Mouse (Mus musculus): Measurements from ENCODE around the gene Sstr3. TPM values are rescaled to one million over a fixed set of nuclear protein-coding genes. Genes with fewer than 3 reads are reported as not detected.

Gene Sstr3
- polyA plus RNA-seq, 1 experiment from 2014 or later = 0.64 TPM

GRCm38 (mm10) chr15:78548711-78549110, 4.2 kb upstream of the Sstr3 start:
- H3K9me3 ChIP-seq (ENCODE audit: control insufficient read depth, low read length) = peaks cover 24% of the 10 kb centered on the region
- no peak overlapping the region for H3K4me2 ChIP-seq (replicated peaks)
- H3K27ac ChIP-seq = no peak overlapping the region
- H3K9ac ChIP-seq = no peak overlapping the region
- no peaks in the 10 kb centered on the region for H3K27me3 ChIP-seq (ENCODE audit: control insufficient read depth, insufficient read depth, low read length)
- no peaks in the 10 kb centered on the region for H3K36me3 ChIP-seq (replicated peaks; ENCODE audit: control insufficient read depth, insufficient read depth)
- no peak overlapping the region for H3K4me3 ChIP-seq (replicated peaks; ENCODE audit: low read length)
- ATAC-seq (ENCODE audit: low FRiP score) = no peak
- peaks cover 19% of the 10 kb centered on the region for H3K4me1 ChIP-seq (replicated peaks; ENCODE audit: control insufficient read depth, insufficient read depth, low read length)
- no peak for DNase-seq (ENCODE audit: low spot score)
- 61% methylated on average over 8 of the region's 8 CpGs for WGBS

- H3K9ac ChIP-seq = no peak overlapping the region
Measured at GRCm38 (mm10) chr15:78548336-78548665, 3.8 kb upstream of the Sstr3 start.

GRCm38 (mm10) chr15:78547415-78548335, 3.2 kb upstream of the Sstr3 start:
- Histone ChIP-seq H3K4me2 (replicated peaks) (no peak overlapping the region), H3K4me1 (replicated peaks; ENCODE audit: control insufficient read depth, insufficient read depth, low read length) (peaks cover 19% of the 10 kb centered on the region), H3K27ac (no peak overlapping the region), H3K4me3 (replicated peaks; ENCODE audit: low read length) (no peak overlapping the region), H3K9ac (no peak overlapping the region), H3K27me3 (ENCODE audit: control insufficient read depth, insufficient read depth, low read length) (no peaks in the 10 kb centered on the region), H3K36me3 (replicated peaks; ENCODE audit: control insufficient read depth, insufficient read depth) (no peaks in the 10 kb centered on the region), H3K9me3 (ENCODE audit: control insufficient read depth, low read length) (peaks cover 18% of the 10 kb centered on the region)
- DNase-seq (ENCODE audit: low spot score) (no peak), ATAC-seq (ENCODE audit: low FRiP score) (no peak)
- 50% methylated on average over 5 of the region's 5 CpGs for WGBS

More at GRCm38 (mm10) chr15:78548336-78548665, 3.8 kb upstream of the Sstr3 start:
- Histone ChIP-seq H3K27me3 (ENCODE audit: control insufficient read depth, insufficient read depth, low read length) (no peaks in the 10 kb centered on the region), H3K36me3 (replicated peaks; ENCODE audit: control insufficient read depth, insufficient read depth) (no peaks in the 10 kb centered on the region), H3K4me1 (replicated peaks; ENCODE audit: control insufficient read depth, insufficient read depth, low read length) (peaks cover 19% of the 10 kb centered on the region), H3K4me3 (replicated peaks; ENCODE audit: low read length) (no peak overlapping the region), H3K9me3 (ENCODE audit: control insufficient read depth, low read length) (peaks cover 24% of the 10 kb centered on the region), H3K4me2 (replicated peaks) (no peak overlapping the region), H3K27ac (no peak overlapping the region)
- no peak for ATAC-seq (ENCODE audit: low FRiP score)
- WGBS = 14% methylated on average over 3 of the region's 3 CpGs
- DNase-seq (ENCODE audit: low spot score) = no peak

- Histone ChIP-seq H3K27me3 (ENCODE audit: control insufficient read depth, insufficient read depth, low read length) (no peaks in the 10 kb centered on the region), H3K4me2 (replicated peaks) (no peak overlapping the region), H3K27ac (no peak overlapping the region), H3K4me1 (replicated peaks; ENCODE audit: control insufficient read depth, insufficient read depth, low read length) (peaks cover 28% of the 10 kb centered on the region), H3K4me3 (replicated peaks; ENCODE audit: low read length) (no peak overlapping the region), H3K9ac (no peak overlapping the region), H3K9me3 (ENCODE audit: control insufficient read depth, low read length) (0 out of 2 replicates have a peak, but pooled peaks cover 6% of the 10 kb centered on the region), H3K36me3 (replicated peaks; ENCODE audit: control insufficient read depth, insufficient read depth) (no peaks in the 10 kb centered on the region)
- 86% methylated on average over 4 of the region's 4 CpGs for WGBS
- DNase-seq (ENCODE audit: low spot score) (no peak), ATAC-seq (ENCODE audit: low FRiP score) (no peak)
Measured at GRCm38 (mm10) chr15:78546060-78546459, 1.6 kb upstream of the Sstr3 start.

- H3K27ac ChIP-seq = no peak overlapping the region
- H3K4me1 ChIP-seq (replicated peaks; ENCODE audit: control insufficient read depth, insufficient read depth, low read length) = peaks cover 28% of the 10 kb centered on the region
- H3K4me2 ChIP-seq (replicated peaks) = peak overlapping the region; percentile 43; the same call in 1 of the 2 replicates
- no peaks in the 10 kb centered on the region for H3K9me3 ChIP-seq (ENCODE audit: control insufficient read depth, low read length)
- no peaks in the 10 kb centered on the region for H3K27me3 ChIP-seq (ENCODE audit: control insufficient read depth, insufficient read depth, low read length)
- peak overlapping the region; percentile 52 for H3K9ac ChIP-seq
- no peak for ATAC-seq (ENCODE audit: low FRiP score)
- whole genome bisulfite sequencing = 66% methylated on average over 15 of the region's 15 CpGs
- H3K4me3 ChIP-seq (replicated peaks; ENCODE audit: low read length) = no peak overlapping the region
- no peaks in the 10 kb centered on the region for H3K36me3 ChIP-seq (replicated peaks; ENCODE audit: control insufficient read depth, insufficient read depth)
- DNase-seq (ENCODE audit: low spot score) = no peak
Measured at GRCm38 (mm10) chr15:78544041-78544440, 444 bp downstream of the Sstr3 start.

GRCm38 (mm10) chr15:78542767-78543303, 1.6 kb downstream of the Sstr3 start:
- no peak overlapping the region for H3K4me3 ChIP-seq (replicated peaks; ENCODE audit: low read length)
- no peak for ATAC-seq (ENCODE audit: low FRiP score)
- no peak for DNase-seq (ENCODE audit: low spot score)
- 73% methylated on average over 7 of the region's 7 CpGs for WGBS
- H3K4me2 ChIP-seq (replicated peaks) = no peak overlapping the region
- H3K27me3 ChIP-seq (ENCODE audit: control insufficient read depth, insufficient read depth, low read length) = no peaks in the 10 kb centered on the region
- no peak overlapping the region for H3K9ac ChIP-seq
- H3K27ac ChIP-seq = no peak overlapping the region
- no peaks in the 10 kb centered on the region for H3K9me3 ChIP-seq (ENCODE audit: control insufficient read depth, low read length)
- H3K4me1 ChIP-seq (replicated peaks; ENCODE audit: control insufficient read depth, insufficient read depth, low read length) = peaks cover 22% of the 10 kb centered on the region
- H3K36me3 ChIP-seq (replicated peaks; ENCODE audit: control insufficient read depth, insufficient read depth) = no peaks in the 10 kb centered on the region

GRCm38 (mm10) chr15:78542098-78542766, 2.3 kb downstream of the Sstr3 start:
- ATAC-seq (ENCODE audit: low FRiP score) (no peak), DNase-seq (ENCODE audit: low spot score) (no peak)
- Histone ChIP-seq H3K4me1 (replicated peaks; ENCODE audit: control insufficient read depth, insufficient read depth, low read length) (peaks cover 22% of the 10 kb centered on the region), H3K4me2 (replicated peaks) (no peak overlapping the region), H3K9me3 (ENCODE audit: control insufficient read depth, low read length) (no peaks in the 10 kb centered on the region), H3K27me3 (ENCODE audit: control insufficient read depth, insufficient read depth, low read length) (no peaks in the 10 kb centered on the region), H3K4me3 (replicated peaks; ENCODE audit: low read length) (no peak overlapping the region), H3K36me3 (replicated peaks; ENCODE audit: control insufficient read depth, insufficient read depth) (no peaks in the 10 kb centered on the region), H3K27ac (no peak overlapping the region), H3K9ac (no peak overlapping the region)
- WGBS = 92% methylated on average over 3 of the region's 3 CpGs

GRCm38 (mm10) chr15:78541606-78542005, 2.9 kb downstream of the Sstr3 start:
- peak; percentile 36 for DNase-seq (ENCODE audit: low spot score)
- no peaks in the 10 kb centered on the region for H3K9me3 ChIP-seq (ENCODE audit: control insufficient read depth, low read length)
- H3K4me3 ChIP-seq (replicated peaks; ENCODE audit: low read length) = no peak overlapping the region
- no peaks in the 10 kb centered on the region for H3K27me3 ChIP-seq (ENCODE audit: control insufficient read depth, insufficient read depth, low read length)
- peaks cover 22% of the 10 kb centered on the region for H3K4me1 ChIP-seq (replicated peaks; ENCODE audit: control insufficient read depth, insufficient read depth, low read length)
- ATAC-seq (ENCODE audit: low FRiP score) = no peak
- H3K9ac ChIP-seq = no peak overlapping the region
- 54% methylated on average over 3 of the region's 3 CpGs for WGBS
- no peak overlapping the region for H3K27ac ChIP-seq
- no peak overlapping the region for H3K4me2 ChIP-seq (replicated peaks)
- no peaks in the 10 kb centered on the region for H3K36me3 ChIP-seq (replicated peaks; ENCODE audit: control insufficient read depth, insufficient read depth)

GRCm38 (mm10) chr15:78541036-78541435, 3.4 kb downstream of the Sstr3 start:
- no peak for DNase-seq (ENCODE audit: low spot score)
- no peaks in the 10 kb centered on the region for H3K9me3 ChIP-seq (ENCODE audit: control insufficient read depth, low read length)
- ATAC-seq (ENCODE audit: low FRiP score) = no peak
- H3K36me3 ChIP-seq (replicated peaks; ENCODE audit: control insufficient read depth, insufficient read depth) = no peaks in the 10 kb centered on the region
- no peak overlapping the region for H3K27ac ChIP-seq
- H3K9ac ChIP-seq = no peak overlapping the region; the same call in 1 of the 2 replicates
- no peak overlapping the region for H3K4me3 ChIP-seq (replicated peaks; ENCODE audit: low read length)
- H3K4me1 ChIP-seq (replicated peaks; ENCODE audit: control insufficient read depth, insufficient read depth, low read length) = peaks cover 22% of the 10 kb centered on the region
- no peaks in the 10 kb centered on the region for H3K27me3 ChIP-seq (ENCODE audit: control insufficient read depth, insufficient read depth, low read length)
- WGBS = 68% methylated on average over 3 of the region's 3 CpGs
- no peak overlapping the region for H3K4me2 ChIP-seq (replicated peaks)

Data from hindbrain, embryonic 14.5 days (tissue).